Mouse (Mus musculus) adrenal gland, adult 8-10 months (tissue): Measurements from ENCODE around the gene Rasal1. TPM values are rescaled to one million over a fixed set of nuclear protein-coding genes. Genes with fewer than 3 reads are reported as not detected.

Experiments
- DNase-seq: peaks from one replicate; pipeline ENCODE4 v3.0.0; 2022
- total RNA-seq, 4 experiments: library from RNA; stranded (reverse); gene quantifications; 2 replicates each; pipeline ENCODE4 v1.2.4; 2022

Rasal1 gene
- total RNA-seq, 4 experiments from 2014 or later: 7.0 to 15.2 (median 12.2) TPM

GRCm38 (mm10) chr5:120622198-120622851 is 26.3 kb upstream of the Rasal1 start:
- DNase-seq: no peak

DNA sequence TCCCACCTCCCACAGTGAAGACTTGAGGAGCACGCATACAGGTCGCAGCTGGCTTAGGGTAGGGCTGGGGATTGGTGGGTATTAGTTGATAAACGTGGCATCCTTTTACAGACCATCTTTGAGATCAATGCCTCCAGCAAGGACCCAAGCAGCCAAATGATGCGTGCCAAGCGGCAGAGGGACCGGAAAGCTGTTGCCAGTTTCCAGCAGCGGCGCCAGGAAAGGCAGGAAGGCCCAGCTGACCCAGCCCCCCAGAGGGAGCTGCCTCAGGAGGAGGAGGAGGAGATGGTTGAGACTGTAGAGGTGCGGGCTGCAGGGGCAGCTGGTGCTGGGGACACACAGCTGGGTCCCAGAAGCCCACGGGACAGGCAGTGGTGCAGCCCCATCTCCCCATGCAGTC is 24.2 kb upstream of the Rasal1 start:
- no peak for DNase-seq

DNA sequence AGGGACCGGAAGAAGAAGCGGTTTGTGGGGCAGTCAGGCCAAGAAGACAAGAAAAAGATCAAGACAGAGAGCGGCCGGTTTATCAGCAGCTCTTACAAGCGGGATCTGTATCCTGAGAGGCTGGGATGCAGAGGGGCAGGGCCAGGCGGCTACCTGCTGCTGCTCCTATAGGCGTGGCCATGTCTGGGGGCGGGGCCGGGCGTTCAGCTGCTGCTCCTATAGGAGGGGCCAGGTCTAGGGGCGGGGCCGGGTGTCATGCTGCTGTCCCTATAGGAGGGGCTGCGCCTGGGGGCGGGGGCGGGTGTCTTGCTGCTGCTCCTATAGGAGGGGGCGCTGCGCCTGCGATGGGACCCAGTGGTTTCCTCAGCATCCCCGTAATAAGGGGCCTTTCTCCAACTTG is 22.2 kb upstream of the Rasal1 start:
- DNase-seq: no peak

GRCm38 (mm10) chr5:120627515-120628300 is 20.9 kb upstream of the Rasal1 start:
- no peak for DNase-seq

GRCm38 (mm10) chr5:120628624-120629023 is 20.0 kb upstream of the Rasal1 start:
- DNase-seq: no peak

DNA sequence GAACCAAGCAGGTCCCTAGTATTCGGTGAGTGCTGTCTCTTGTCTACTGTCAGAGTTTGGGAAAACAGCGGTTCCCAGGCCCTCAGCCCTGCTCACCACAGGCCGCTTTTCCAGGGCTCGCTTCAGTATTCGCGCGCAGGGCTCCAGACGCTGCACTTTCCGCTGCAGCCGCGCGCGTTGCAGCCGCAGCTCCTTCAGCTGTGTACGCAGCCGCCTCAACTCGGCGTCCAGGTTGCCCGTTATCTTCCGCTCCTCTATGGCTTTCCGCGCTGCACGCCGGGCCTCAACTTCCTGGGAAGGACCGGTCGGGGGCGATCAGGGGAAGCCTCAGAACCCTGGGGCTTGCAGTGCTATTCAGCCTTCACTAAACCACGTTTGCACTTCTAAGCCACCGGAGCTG is 17.5 kb upstream of the Rasal1 start:
- DNase-seq: no peak

DNA sequence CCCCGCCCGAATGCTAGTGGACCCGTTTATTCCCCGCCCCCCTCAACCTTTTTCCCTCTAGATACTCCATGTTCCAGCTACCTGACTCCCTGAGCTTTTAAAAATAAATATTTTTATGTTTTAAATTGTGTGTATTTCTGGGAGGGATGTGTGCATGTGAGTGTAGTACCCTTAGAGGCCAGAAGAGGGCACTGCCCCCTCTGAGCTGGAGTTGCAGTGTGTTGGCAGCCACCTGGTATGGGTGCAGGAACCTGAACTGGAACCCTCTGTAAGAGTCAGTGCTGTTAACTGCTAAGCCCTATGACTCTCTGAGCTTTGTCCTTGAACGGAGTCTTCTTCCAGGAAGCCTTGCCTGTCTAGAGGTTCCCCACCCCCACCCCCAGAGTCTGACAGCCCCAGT is 16.7 kb upstream of the Rasal1 start:
- no peak for DNase-seq

DNA sequence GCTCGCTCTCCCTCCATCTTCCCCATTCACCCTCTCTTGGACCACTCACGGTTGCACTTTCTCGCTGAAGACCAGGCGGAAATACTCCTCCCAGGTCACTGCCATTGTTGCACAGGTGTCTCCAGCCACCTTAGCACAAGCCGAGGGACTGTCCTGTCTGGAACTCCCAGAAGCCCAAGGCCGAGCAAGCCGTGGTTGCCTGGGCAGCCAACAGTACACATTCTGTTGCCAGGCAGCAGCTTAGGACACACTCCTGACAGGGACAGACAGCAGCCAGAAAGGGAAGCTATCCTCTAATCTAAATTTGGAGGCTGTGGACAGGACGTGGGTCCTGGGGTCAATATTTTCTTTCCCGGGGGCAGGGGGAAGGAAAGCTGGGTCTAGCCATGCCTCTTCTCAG is 14.5 kb upstream of the Rasal1 start, which contains the start of gene Cfap73:
TSS of gene Cfap73 (minus strand) at position 105 of the 400 bp plus-strand sequence.
- DNase-seq: no peak

- DNase-seq: no peak
Observed at GRCm38 (mm10) chr5:120634860-120635259, 13.8 kb upstream of the Rasal1 start.

DNA sequence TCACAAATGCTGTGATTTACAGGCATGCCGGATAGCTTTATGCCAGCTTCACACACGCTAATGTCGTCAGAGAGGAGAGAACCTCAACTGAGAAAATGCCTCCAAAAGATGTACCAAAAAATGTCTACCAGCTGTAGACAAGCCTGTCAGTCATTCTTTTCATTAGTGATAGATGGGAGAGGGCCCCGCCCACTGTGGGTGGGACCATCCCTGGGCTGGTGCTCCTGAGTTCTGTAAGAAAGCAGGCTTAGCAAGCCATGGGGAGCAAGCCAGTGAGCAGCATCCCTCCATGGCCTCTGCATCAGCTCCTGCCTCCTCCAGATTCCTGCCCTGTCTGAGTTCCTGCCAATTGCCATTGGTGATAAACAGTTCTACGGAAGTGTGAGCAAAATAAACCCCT is 13.0 kb upstream of the Rasal1 start:
- DNase-seq: no peak

GRCm38 (mm10) chr5:120640094-120640493 is 8.5 kb upstream of the Rasal1 start:
- no peak for DNase-seq

DNA sequence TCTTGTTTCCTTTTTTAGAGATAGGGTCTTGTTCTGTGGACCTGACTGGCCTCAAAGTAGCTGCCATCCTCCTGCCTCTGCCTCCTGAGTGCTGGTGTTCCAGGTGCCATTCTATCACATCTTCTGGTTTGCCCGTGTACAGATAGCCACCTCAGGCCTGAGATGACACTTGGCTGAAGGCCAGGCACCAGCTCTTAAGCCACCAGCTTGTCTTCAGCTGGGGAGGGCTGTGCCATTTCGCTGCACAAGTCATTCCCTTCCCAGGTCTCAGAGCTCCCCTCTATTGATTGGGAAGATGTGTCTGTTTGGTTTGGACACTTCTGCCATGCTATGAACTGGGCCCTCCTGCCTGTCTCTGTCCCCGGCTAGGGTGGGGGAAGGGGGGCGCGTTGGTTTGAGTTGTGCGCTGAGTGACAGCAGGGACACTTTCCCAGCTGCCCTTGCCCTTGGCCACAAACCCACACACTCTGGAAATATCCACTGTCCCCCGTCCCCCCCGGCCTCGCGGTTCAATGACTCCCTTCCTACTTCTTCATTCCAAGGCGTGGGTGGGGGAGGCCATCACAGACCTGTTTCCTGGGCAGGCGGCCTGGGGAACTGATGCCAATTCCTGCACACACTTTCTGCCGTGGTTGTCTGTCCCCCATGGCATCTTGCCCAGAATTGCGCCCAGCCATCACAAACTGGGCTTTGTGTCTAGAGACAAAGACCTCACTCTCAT is 5.1 kb upstream of the Rasal1 start:
- peak; percentile 77 for DNase-seq

- peak; percentile 83 for DNase-seq
Observed at GRCm38 (mm10) chr5:120644227-120644626, 4.4 kb upstream of the Rasal1 start.

- no peak for DNase-seq
Observed at GRCm38 (mm10) chr5:120645851-120646250, 2.8 kb upstream of the Rasal1 start.

- no peak for DNase-seq
Observed at GRCm38 (mm10) chr5:120647361-120647760, 1.3 kb upstream of the Rasal1 start.

GRCm38 (mm10) chr5:120647814-120648491 is 659 bp upstream of the Rasal1 start:
- DNase-seq: no peak

GRCm38 (mm10) chr5:120649374-120649933 is 842 bp downstream of the Rasal1 start:
- no peak for DNase-seq

GRCm38 (mm10) chr5:120649938-120650337 is 1.3 kb downstream of the Rasal1 start:
- DNase-seq: no peak

GRCm38 (mm10) chr5:120651230-120651629 is 2.6 kb downstream of the Rasal1 start:
- DNase-seq: no peak

DNA sequence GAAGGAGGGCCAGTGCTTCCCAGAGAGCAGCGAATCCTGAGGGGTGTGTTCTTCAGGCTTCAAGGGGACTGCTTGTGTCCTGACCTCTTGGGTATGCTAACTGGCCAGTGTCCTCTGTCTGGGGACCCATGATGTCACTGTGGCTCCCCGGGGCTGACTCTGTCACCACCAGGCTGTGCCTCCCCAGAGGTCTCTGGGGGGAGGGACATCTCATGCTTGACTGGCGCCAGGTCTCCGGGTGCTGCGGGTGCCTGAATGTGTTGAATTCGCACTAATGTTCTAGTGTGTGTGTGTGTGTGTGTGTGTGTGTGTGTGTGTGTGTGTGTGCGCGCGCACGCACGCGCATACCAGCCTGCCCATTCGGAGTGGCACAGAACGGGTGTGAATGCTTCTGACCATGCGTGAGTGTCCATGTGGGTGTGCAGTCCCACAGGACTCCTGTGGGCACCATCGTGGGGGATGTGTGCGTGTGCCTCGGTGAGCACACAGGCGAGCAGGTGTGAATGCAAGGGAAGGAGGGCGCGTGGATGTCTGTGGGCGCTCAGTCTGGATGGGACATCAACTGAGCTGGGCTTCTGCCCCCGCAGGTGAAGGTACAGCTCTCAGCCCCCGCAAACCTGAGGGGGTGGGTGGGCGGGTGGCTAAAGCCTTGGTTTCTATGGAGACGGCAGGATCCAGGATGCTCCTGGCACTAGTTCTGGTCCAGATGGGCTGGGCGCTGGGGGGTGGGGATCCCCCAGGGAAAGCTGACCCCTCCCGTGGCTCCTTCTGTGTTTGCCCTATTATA is 4.5 kb downstream of the Rasal1 start:
- no peak for DNase-seq

DNA sequence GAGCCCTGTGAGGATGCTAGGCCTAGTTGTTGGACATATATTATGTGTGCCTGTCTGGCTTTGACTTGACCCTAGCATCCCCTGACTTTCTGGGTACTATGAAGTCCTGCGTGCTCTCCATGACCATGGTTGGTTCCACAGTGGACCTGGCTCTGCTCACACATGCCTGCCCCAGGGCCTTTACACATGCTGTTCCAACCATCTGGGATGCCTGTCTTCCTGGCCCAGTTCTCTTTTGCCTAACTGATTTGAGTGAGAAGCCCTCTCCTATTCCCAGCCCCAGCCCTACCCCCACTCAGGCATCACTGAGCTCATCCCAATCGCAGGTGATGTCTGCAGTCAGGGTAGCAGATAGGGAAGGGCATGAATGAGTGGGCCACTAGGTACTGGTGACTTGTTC is 5.3 kb downstream of the Rasal1 start:
- DNase-seq: no peak
